Mouse (Mus musculus) midbrain, embryonic 11.5 days (tissue): ENCODE data around the gene Gm21897. TPM values are rescaled to one million over a fixed set of nuclear protein-coding genes. Genes with fewer than 3 reads are reported as not detected.
"Not testable (repeated sequence)": the region's sequence is repeated elsewhere in the genome, so short reads cannot be mapped to it uniquely, and the experiment has no call there.

Experiments used
- ATAC-seq: fragments of 200-750 bp; cut with Nextera tagmentation; 2 replicates; pipeline ENCODE4 v1.8.0; 2017; ENCODE audit warnings: moderate TSS enrichment, moderate library complexity; ENCODE audit not compliant: low FRiP score
- DNase-seq: peaks from one replicate; pipeline ENCODE4 v3.0.0; 2015; ENCODE audit warnings: low spot score; ENCODE audit errors: missing footprints
- H3K27ac ChIP-seq: fragments of 300-500 bp; sonication (generic); 2 replicates; pipeline ENCODE4 v1.5.1; 2014; ENCODE audit warnings: low read depth, low read length
- H3K27me3 ChIP-seq: fragments of 300-500 bp; sonication (generic); 2 replicates; pipeline ENCODE4 v1.6.1; 2014; ENCODE audit warnings: mild to moderate bottlenecking, low read length, moderate library complexity, mixed read lengths; ENCODE audit not compliant: control insufficient read depth, insufficient read depth
- H3K36me3 ChIP-seq: fragments of 300-500 bp; sonication (generic); 2 replicates; pipeline ENCODE4 v1.6.1; 2014; ENCODE audit warnings: mild to moderate bottlenecking, low read length, moderate library complexity, mixed read lengths; ENCODE audit not compliant: control insufficient read depth, insufficient read depth
- H3K4me1 ChIP-seq: fragments of 300-500 bp; sonication (generic); 2 replicates; pipeline ENCODE4 v1.6.1; 2014; ENCODE audit warnings: low read length; ENCODE audit not compliant: control insufficient read depth, insufficient read depth
- H3K4me2 ChIP-seq: fragments of 300-500 bp; sonication (generic); 2 replicates; pipeline ENCODE4 v1.6.1; 2014; ENCODE audit warnings: mild to moderate bottlenecking, moderate library complexity
- H3K4me3 ChIP-seq: fragments of 300-500 bp; sonication (generic); 2 replicates; pipeline ENCODE4 v1.5.1; 2014; ENCODE audit warnings: low read depth, low read length
- H3K9ac ChIP-seq: fragments of 300-500 bp; sonication (generic); 2 replicates; pipeline ENCODE4 v1.6.1; 2014; ENCODE audit warnings: low read length
- H3K9me3 ChIP-seq: fragments of 300-500 bp; sonication (generic); 2 replicates; pipeline ENCODE4 v1.6.1; 2016; ENCODE audit warnings: low read length; ENCODE audit not compliant: control insufficient read depth
- WGBS: fragments of 180-500 bp; shearing (Covaris S2); extraction: QIAGEN DNeasy Blood & Tissue Kit; methylation state at CpG from one replicate; pipeline ENCODE4 v1.1.7; 2014; 5-methylcytosine and 5-hydroxymethylcytosine counted together
- polyA plus RNA-seq: library from polyadenylated mRNA; unstranded; fragments of >200 nt; fragmentation: Nextera tagmentation; extraction: Ambion mirVana; gene quantifications from 2 replicates; pipeline ENCODE4 v1.2.1, GENCODE M21; 2014

Gm21897 gene
- polyA plus RNA-seq, result not detected in 2 replicates

- not testable (repeated sequence) for H3K36me3 ChIP-seq, ATAC-seq, H3K4me1 ChIP-seq, H3K9ac ChIP-seq, H3K4me3 ChIP-seq, H3K27me3 ChIP-seq, H3K27ac ChIP-seq, H3K9me3 ChIP-seq, H3K4me2 ChIP-seq, DNase-seq
- WGBS, result no CpG with 5 or more reads among the region's 4 CpGs
Measured at GRCm38 (mm10) chr16:15317158-15317557, at the start of gene Gm21897. Gm21897 (plus strand) TSS chr16:15317458.

DNA sequence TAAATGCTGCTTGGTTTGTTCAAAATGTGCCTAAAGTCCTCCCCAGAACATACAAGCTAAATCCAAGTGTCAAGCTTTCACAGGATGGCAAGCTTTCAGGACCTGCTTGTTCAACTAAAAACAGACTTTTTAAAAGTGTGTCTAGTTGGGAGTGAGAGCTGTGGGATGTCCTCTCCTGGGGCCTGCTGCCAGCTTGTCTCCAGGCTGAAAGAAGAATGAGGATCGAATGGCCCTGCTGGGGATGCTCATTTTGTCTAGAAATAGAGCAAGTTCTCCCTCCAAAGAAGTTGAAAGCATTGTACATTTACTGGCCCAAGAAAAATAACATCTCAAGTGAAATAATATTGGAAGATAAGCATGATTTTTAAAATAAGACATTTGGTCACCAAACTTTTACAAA lies 45.0 kb upstream of the Gm21897 start:
- DNase-seq, result no peak
- WGBS, result 65% methylated on average over 1 of the region's 1 CpGs

GRCm38 (mm10) chr16:15277461-15277860 lies 39.8 kb upstream of the Gm21897 start:
- no peak overlapping the region for H3K9ac ChIP-seq

More for the DNA sequence above, 45.0 kb upstream of the Gm21897 start:
- H3K27me3 ChIP-seq, result no peaks in the 10 kb centered on the region
- no peak overlapping the region for H3K4me3 ChIP-seq
- no peaks in the 10 kb centered on the region for H3K9me3 ChIP-seq
- no peaks in the 10 kb centered on the region for H3K36me3 ChIP-seq
- no peak overlapping the region for H3K4me2 ChIP-seq
- H3K27ac ChIP-seq, result no peak overlapping the region
- no peak overlapping the region for H3K9ac ChIP-seq
- no peak for ATAC-seq
- H3K4me1 ChIP-seq, result no peaks in the 10 kb centered on the region

DNA sequence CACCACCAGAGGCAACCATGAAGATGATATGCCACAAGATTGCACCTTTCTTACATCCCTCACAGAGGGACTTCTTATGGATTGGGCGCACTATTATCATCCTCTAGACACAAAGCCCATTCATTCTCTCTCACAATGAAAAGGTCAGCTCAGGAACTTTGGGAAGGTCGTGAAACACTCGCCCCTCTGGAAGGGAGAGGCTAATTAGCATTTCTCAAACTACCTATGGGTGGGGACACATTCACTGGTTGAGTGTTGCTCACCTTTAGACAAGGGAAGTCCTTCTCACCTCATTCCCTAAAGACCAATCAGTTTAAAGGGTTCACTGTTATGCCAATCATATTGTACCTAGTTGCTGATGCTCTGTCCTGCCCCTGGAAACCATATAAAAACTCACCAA lies 24.2 kb upstream of the Gm21897 start:
- H3K27ac ChIP-seq, result no peak overlapping the region
- no peak for DNase-seq
- no peak overlapping the region for H3K4me3 ChIP-seq
- H3K9me3 ChIP-seq, result no peaks in the 10 kb centered on the region
- no peak for ATAC-seq
- no peak overlapping the region for H3K4me2 ChIP-seq
- no peaks in the 10 kb centered on the region for H3K4me1 ChIP-seq
- H3K9ac ChIP-seq, result no peak overlapping the region
- no peaks in the 10 kb centered on the region for H3K36me3 ChIP-seq
- H3K27me3 ChIP-seq, result no peaks in the 10 kb centered on the region
- 64% methylated on average over 3 of the region's 3 CpGs for WGBS

More at GRCm38 (mm10) chr16:15277461-15277860, 39.8 kb upstream of the Gm21897 start:
- Histone ChIP-seq H3K36me3 (no peaks in the 10 kb centered on the region), H3K27ac (no peak overlapping the region), H3K27me3 (no peaks in the 10 kb centered on the region), H3K4me2 (no peak overlapping the region), H3K4me1 (no peaks in the 10 kb centered on the region), H3K9me3 (no peaks in the 10 kb centered on the region), H3K4me3 (no peak overlapping the region)
- DNase-seq, result no peak
- no peak for ATAC-seq

GRCm38 (mm10) chr16:15294289-15294688 lies 23.0 kb upstream of the Gm21897 start:
- ATAC-seq (no peak), DNase-seq (no peak)
- WGBS, result 67% methylated on average over 1 of the region's 1 CpGs
- Histone ChIP-seq H3K4me2 (no peak overlapping the region), H3K27ac (no peak overlapping the region), H3K27me3 (no peaks in the 10 kb centered on the region), H3K9ac (no peak overlapping the region), H3K4me1 (no peaks in the 10 kb centered on the region), H3K36me3 (no peaks in the 10 kb centered on the region), H3K4me3 (no peak overlapping the region), H3K9me3 (no peaks in the 10 kb centered on the region)

GRCm38 (mm10) chr16:15294911-15295659 lies 22.2 kb upstream of the Gm21897 start:
- ATAC-seq, result peak; percentile 65; the same call in 1 of the 2 replicates
- Histone ChIP-seq H3K4me3 (no peak overlapping the region), H3K27me3 (no peaks in the 10 kb centered on the region), H3K4me1 (no peaks in the 10 kb centered on the region), H3K9ac (no peak overlapping the region), H3K27ac (no peak overlapping the region), H3K36me3 (no peaks in the 10 kb centered on the region), H3K9me3 (no peaks in the 10 kb centered on the region), H3K4me2 (no peak overlapping the region)
- DNase-seq, result peak; percentile 81
- 66% methylated on average over 8 of the region's 8 CpGs for WGBS

DNA sequence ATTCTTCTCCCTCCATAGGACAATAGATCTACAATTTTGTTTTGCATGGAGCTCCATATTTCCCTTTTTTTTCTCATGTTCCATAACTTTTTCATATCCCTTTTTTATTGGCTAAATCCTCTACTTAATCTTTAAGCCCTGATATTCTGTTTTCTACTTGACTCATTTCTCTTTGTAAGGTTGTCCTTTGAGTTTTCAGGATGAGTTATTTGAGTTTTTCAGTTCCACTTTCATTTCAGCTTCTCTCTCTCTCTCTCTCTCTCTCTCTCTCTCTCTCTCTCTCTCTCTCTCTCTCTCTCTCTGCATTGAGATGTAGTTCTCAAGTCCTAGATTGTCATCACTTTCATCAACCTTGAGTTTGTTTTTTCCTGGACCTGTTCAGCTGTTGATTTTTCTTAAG lies 17.3 kb downstream of the Gm21897 start:
- Histone ChIP-seq H3K27ac (no peak overlapping the region), H3K4me1 (no peaks in the 10 kb centered on the region), H3K9me3 (no peaks in the 10 kb centered on the region), H3K9ac (no peak overlapping the region), H3K4me3 (no peak overlapping the region), H3K4me2 (no peak overlapping the region), H3K27me3 (no peaks in the 10 kb centered on the region), H3K36me3 (no peaks in the 10 kb centered on the region)
- ATAC-seq, result no peak
- no peak for DNase-seq

GRCm38 (mm10) chr16:15339051-15339450 lies 21.8 kb downstream of the Gm21897 start:
- Histone ChIP-seq H3K4me3 (no peak overlapping the region), H3K36me3 (no peaks in the 10 kb centered on the region), H3K4me1 (no peaks in the 10 kb centered on the region), H3K9me3 (no peaks in the 10 kb centered on the region), H3K4me2 (no peak overlapping the region), H3K27me3 (no peaks in the 10 kb centered on the region), H3K27ac (no peak overlapping the region), H3K9ac (no peak overlapping the region)
- no peak for DNase-seq
- 79% methylated on average over 4 of the region's 4 CpGs for WGBS
- ATAC-seq, result no peak

DNA sequence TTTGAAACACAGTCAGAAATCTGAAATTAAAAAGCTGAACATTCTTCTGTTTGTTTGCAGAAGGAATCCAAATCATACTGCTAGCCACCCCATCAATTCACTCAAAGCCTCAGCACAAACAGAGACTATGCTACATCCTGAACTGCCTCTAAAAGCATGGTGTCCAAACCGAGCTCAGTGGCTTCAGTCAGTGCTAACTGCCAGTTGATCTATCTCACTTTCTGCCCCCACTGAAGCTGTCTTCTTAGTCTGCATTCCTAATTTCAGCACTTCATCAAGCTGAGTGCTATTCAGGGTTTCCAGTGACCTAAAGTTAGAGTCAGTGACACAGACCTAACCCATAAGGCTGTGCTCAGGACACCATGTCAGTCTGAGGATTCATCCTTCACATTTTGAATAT lies 28.8 kb downstream of the Gm21897 start:
- DNase-seq (no peak), ATAC-seq (no peak)
- Histone ChIP-seq H3K4me2 (no peak overlapping the region), H3K4me3 (no peak overlapping the region), H3K27me3 (no peaks in the 10 kb centered on the region), H3K9me3 (no peaks in the 10 kb centered on the region), H3K27ac (no peak overlapping the region), H3K4me1 (no peaks in the 10 kb centered on the region), H3K36me3 (no peaks in the 10 kb centered on the region), H3K9ac (no peak overlapping the region)
- 94% methylated on average over 1 of the region's 1 CpGs for WGBS
